Mouse (Mus musculus) heart, embryonic 14.5 days (tissue): ENCODE results near the gene Ugt1a6a. TPM values are rescaled to one million over a fixed set of nuclear protein-coding genes. Genes with fewer than 3 reads are reported as not detected.

Source experiments
- ATAC-seq: fragments of 200-750 bp; cut with Nextera tagmentation; 2 replicates; pipeline ENCODE4 v1.8.0; 2017; ENCODE audit warnings: low read depth, moderate TSS enrichment; ENCODE audit not compliant: insufficient number of reproducible peaks, insufficient read depth, low FRiP score
- H3K27ac ChIP-seq, 2 experiments: fragments of 200-500 bp in 1 of 2; fragments of 300-500 bp in 1 of 2; sonication (generic) in 1 of 2; replicated peaks in 1 of 2; 2 replicates each; pipeline ENCODE4 v1.5.1; 2012 to 2014; ENCODE audit warnings: low read depth in 2 of 2, low read length in 2 of 2, control low read depth in 1 of 2, mild to moderate bottlenecking in 1 of 2, mixed read lengths in 1 of 2; ENCODE audit not compliant: control insufficient read depth in 1 of 2, insufficient read depth in 1 of 2
- H3K27me3 ChIP-seq: fragments of 300-500 bp; sonication (generic); 2 replicates; pipeline ENCODE4 v1.6.1; 2014; ENCODE audit warnings: mild to moderate bottlenecking, low read length, control low read depth; ENCODE audit not compliant: control insufficient read depth, insufficient read depth
- H3K36me3 ChIP-seq: fragments of 300-500 bp; sonication (generic); 2 replicates; pipeline ENCODE4 v1.6.1; 2014; ENCODE audit warnings: mild to moderate bottlenecking, control low read depth, low read length, mixed read lengths; ENCODE audit not compliant: control insufficient read depth, insufficient read depth
- H3K4me1 ChIP-seq, 2 experiments: fragments of 200-500 bp in 1 of 2; fragments of 300-500 bp in 1 of 2; sonication (generic) in 1 of 2; 2 replicates each; pipeline ENCODE4 v1.6.1; 2012 to 2014; ENCODE audit warnings: low read length in 2 of 2, control low read depth in 1 of 2, mixed read lengths in 1 of 2; ENCODE audit not compliant: control insufficient read depth in 2 of 2, insufficient read depth in 2 of 2
- H3K4me2 ChIP-seq: fragments of 300-500 bp; sonication (generic); 2 replicates; pipeline ENCODE4 v1.6.1; 2014; ENCODE audit warnings: mild to moderate bottlenecking, low read length
- H3K4me3 ChIP-seq, 2 experiments: fragments of 200-500 bp in 1 of 2; fragments of 300-500 bp in 1 of 2; sonication (generic) in 1 of 2; 2 replicates each; pipeline ENCODE4 v1.5.1; 2012 to 2014; ENCODE audit warnings: low read length in 2 of 2, mild to moderate bottlenecking in 2 of 2, control low read depth in 1 of 2, low read depth in 1 of 2, moderate library complexity in 1 of 2; ENCODE audit not compliant: control insufficient read depth in 1 of 2, insufficient read depth in 1 of 2
- H3K9ac ChIP-seq: fragments of 300-500 bp; sonication (generic); 2 replicates; pipeline ENCODE4 v1.6.1; 2014; ENCODE audit warnings: mild to moderate bottlenecking, low read length
- H3K9me3 ChIP-seq: fragments of 300-500 bp; sonication (generic); 2 replicates; pipeline ENCODE4 v1.6.1; 2016; ENCODE audit warnings: low read length, control low read depth; ENCODE audit not compliant: control insufficient read depth
- WGBS: fragments of 180-500 bp; shearing (Covaris S2); extraction: QIAGEN DNeasy Blood & Tissue Kit; methylation state at CpG from one replicate; pipeline ENCODE4 v1.1.7; 2014; 5-methylcytosine and 5-hydroxymethylcytosine counted together
- polyA plus RNA-seq: library from polyadenylated mRNA; unstranded; fragments of >200 nt; fragmentation: Nextera tagmentation; extraction: Ambion mirVana; gene quantifications from 2 replicates; pipeline ENCODE4 v1.2.1, GENCODE M21; 2014

The Ugt1a6a gene
- polyA plus RNA-seq, 1 experiment from 2014 or later: 0.53 TPM

DNA sequence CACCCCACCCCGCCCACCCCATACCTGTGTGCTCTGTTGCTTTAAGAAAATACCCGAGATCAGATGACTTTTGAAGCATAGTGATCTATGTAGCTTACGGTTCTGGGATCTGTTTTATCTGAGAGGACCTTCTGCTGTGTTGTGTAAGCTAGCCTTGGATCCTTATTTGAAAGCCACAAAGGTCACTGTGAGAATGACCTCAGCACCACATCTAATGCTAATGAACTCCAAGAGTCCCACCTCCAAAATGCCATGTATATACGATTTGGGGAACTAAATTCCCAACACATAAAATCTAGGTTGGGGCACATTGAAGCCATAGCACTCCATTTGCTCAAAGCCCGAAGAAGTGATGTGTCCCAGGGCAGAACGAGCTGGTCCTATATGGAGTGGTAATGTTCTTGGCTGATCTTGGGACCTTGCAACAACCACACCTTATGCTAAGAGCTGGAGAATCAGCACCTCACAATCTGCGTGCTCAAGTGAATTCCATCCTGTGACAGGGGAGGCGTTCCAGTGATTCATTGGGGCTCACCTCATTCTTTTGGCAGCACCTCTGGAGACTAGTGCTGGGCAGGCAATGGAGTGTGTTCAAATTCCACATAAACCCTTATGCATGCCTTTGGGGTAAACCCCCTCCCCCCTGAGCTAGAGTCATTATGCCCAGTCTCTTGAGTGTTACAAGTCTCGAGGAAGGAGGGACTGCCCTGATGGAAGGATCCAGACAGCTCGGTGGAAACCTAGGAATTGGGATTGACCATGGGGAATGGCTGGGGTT is 122.5 kb downstream of the Ugt1a6a start:
- H3K27ac ChIP-seq: no peak overlapping the region
- H3K4me2 ChIP-seq: no peak overlapping the region
- WGBS: 71% methylated on average over 10 of the region's 10 CpGs
- H3K36me3 ChIP-seq: peaks cover 21% of the 10 kb centered on the region
- H3K27me3 ChIP-seq: no peaks in the 10 kb centered on the region
- H3K9me3 ChIP-seq: peaks cover 50% of the 10 kb centered on the region
- no peak overlapping the region for H3K9ac ChIP-seq
- H3K4me1 ChIP-seq: peaks cover 7 to 12% of the 10 kb centered on the region in 2 experiments
- no peak overlapping the region for H3K4me3 ChIP-seq
- ATAC-seq: no peak

DNA sequence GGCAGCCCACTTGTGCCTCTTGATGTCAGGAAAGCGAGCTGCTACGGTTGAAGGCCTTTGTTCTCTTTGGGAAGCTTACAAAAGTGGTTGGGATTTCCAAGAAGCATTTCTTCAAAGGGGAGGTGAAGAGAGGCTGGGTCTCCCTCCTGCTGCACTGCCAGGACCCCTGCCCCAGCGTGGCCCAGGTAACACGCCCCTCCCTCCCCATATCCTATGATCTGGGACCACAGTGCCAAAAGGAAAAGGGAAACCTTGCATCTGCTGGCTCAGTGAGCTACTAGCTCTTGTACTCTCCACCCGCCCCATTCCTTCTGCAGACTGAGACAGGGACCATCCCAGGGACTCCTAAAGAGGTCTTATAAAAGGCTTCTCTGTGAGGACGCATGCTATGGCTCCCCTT is 123.1 kb downstream of the Ugt1a6a start:
- peaks cover 44% of the 10 kb centered on the region for H3K9me3 ChIP-seq
- no peak for ATAC-seq
- no peak overlapping the region for H3K4me3 ChIP-seq
- peaks cover 27% of the 10 kb centered on the region for H3K36me3 ChIP-seq
- no peaks in the 10 kb centered on the region for H3K27me3 ChIP-seq
- H3K4me2 ChIP-seq: no peak overlapping the region
- H3K4me1 ChIP-seq: peaks cover 7 to 18% of the 10 kb centered on the region in 2 experiments
- no peak overlapping the region for H3K27ac ChIP-seq
- H3K9ac ChIP-seq: no peak overlapping the region
- 76% methylated on average over 6 of the region's 6 CpGs for WGBS

- Histone ChIP-seq H3K4me2 (no peak overlapping the region), H3K4me3 (no peak overlapping the region), H3K27ac (no peak overlapping the region), H3K9ac (no peak overlapping the region), H3K27me3 (no peaks in the 10 kb centered on the region), H3K9me3 (peaks cover 37% of the 10 kb centered on the region), H3K36me3 (peaks cover 34% of the 10 kb centered on the region), H3K4me1 (peaks cover 7 to 22% of the 10 kb centered on the region in 2 experiments)
- 68% methylated on average over 6 of the region's 6 CpGs for WGBS
- no peak for ATAC-seq
Observed at GRCm38 (mm10) chr1:88258361-88258760, 123.8 kb downstream of the Ugt1a6a start.

GRCm38 (mm10) chr1:88258881-88259642 is 124.5 kb downstream of the Ugt1a6a start:
- Histone ChIP-seq H3K36me3 (peaks cover 41% of the 10 kb centered on the region), H3K4me2 (no peak overlapping the region), H3K9me3 (peaks cover 30% of the 10 kb centered on the region), H3K27ac (no peak overlapping the region), H3K27me3 (no peaks in the 10 kb centered on the region), H3K9ac (0 out of 2 replicates have a peak overlapping the region, but pooled peaks have one; percentile 1), H3K4me1 (peaks cover 7 to 22% of the 10 kb centered on the region in 2 experiments), H3K4me3 (no peak overlapping the region)
- no peak for ATAC-seq
- WGBS: 64% methylated on average over 8 of the region's 8 CpGs

- H3K4me3 ChIP-seq: no peak overlapping the region
- H3K9me3 ChIP-seq: peaks cover 24% of the 10 kb centered on the region
- no peak overlapping the region for H3K27ac ChIP-seq
- no peak overlapping the region for H3K9ac ChIP-seq
- 69% methylated on average over 4 of the region's 4 CpGs for WGBS
- ATAC-seq: no peak
- H3K27me3 ChIP-seq: no peaks in the 10 kb centered on the region
- peaks cover 46% of the 10 kb centered on the region for H3K36me3 ChIP-seq
- no peak overlapping the region for H3K4me2 ChIP-seq
- H3K4me1 ChIP-seq: peaks cover 7 to 23% of the 10 kb centered on the region in 2 experiments
Observed at GRCm38 (mm10) chr1:88259643-88260024, 125.0 kb downstream of the Ugt1a6a start.

- peaks cover 51% of the 10 kb centered on the region for H3K36me3 ChIP-seq
- H3K4me3 ChIP-seq: no peak overlapping the region
- H3K27ac ChIP-seq: no peak overlapping the region
- H3K9ac ChIP-seq: no peak overlapping the region
- H3K9me3 ChIP-seq: peaks cover 19% of the 10 kb centered on the region
- H3K27me3 ChIP-seq: no peaks in the 10 kb centered on the region
- no peak for ATAC-seq
- 72% methylated on average over 6 of the region's 6 CpGs for WGBS
- peaks cover 7 to 27% of the 10 kb centered on the region in 2 experiments for H3K4me1 ChIP-seq
- no peak overlapping the region for H3K4me2 ChIP-seq
Observed at GRCm38 (mm10) chr1:88260114-88260513, 125.5 kb downstream of the Ugt1a6a start.

DNA sequence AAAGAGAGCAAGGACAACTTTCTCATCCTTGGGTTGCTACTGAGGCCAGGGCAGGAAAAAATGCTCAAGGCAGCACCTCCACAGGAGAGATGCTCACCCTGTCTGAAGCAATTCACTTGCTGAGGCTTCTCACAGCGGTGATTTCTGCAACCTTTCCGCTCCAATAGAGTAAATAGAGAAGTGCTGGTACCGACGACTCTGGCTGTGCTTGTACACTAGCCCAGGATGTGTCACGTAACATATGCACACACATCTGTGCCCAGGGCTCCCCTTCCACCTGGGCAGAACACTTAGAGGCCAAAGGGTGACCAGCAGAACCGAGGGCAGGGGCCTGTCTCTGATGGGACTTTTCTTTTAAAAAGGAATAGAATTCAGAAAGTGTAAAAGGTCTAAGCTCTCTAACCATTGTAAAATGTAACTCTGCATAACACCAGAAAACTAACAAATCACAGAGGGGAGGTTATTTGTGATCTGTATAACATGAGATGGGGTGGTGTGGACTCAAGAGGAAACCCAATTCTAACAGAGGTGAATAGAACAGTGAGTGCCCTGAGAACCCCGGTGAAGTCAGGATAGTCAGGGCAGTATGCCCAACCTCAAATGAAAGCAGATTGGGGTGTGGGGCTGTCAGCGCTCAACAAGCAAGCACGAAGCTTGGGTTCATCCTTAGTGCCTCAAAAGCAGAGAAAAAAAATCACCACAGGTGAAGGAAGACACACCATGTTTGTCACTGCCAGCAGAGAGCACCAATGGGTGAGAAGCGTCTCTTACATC is 126.2 kb downstream of the Ugt1a6a start:
- WGBS: 83% methylated on average over 10 of the region's 10 CpGs
- Histone ChIP-seq H3K27ac (no peak overlapping the region), H3K9me3 (peaks cover 17% of the 10 kb centered on the region), H3K4me2 (no peak overlapping the region), H3K36me3 (peaks cover 58% of the 10 kb centered on the region), H3K4me3 (no peak overlapping the region), H3K4me1 (peaks cover 7 to 29% of the 10 kb centered on the region in 2 experiments), H3K9ac (no peak overlapping the region), H3K27me3 (no peaks in the 10 kb centered on the region)
- ATAC-seq: no peak
